Mouse (Mus musculus): ENCODE results near the gene Stau1.

Gene Stau1

GRCm38 (mm10) chr2:166983351-166983894, 12.7 kb downstream of the Stau1 start:
- no peak for DNase-seq

- no peak for DNase-seq
Measured at GRCm38 (mm10) chr2:166980161-166980560, 15.9 kb downstream of the Stau1 start.

GRCm38 (mm10) chr2:166977490-166977889, 18.6 kb downstream of the Stau1 start:
- DNase-seq = no peak

- no peak for DNase-seq
Measured at GRCm38 (mm10) chr2:166976356-166976755, 19.7 kb downstream of the Stau1 start.

GRCm38 (mm10) chr2:166974177-166974872, 21.8 kb downstream of the Stau1 start:
- no peak for DNase-seq

GRCm38 (mm10) chr2:166973153-166973552, 22.9 kb downstream of the Stau1 start:
- no peak for DNase-seq

- DNase-seq = no peak
Measured at GRCm38 (mm10) chr2:166964773-166965172, 31.3 kb downstream of the Stau1 start.

- DNase-seq = no peak
Measured at GRCm38 (mm10) chr2:166963257-166963656, 32.8 kb downstream of the Stau1 start.

GRCm38 (mm10) chr2:166960648-166961330, 35.3 kb downstream of the Stau1 start:
- no peak for DNase-seq

- peak; percentile 75 for DNase-seq
Measured at GRCm38 (mm10) chr2:166956805-166957204, 39.3 kb downstream of the Stau1 start.

GRCm38 (mm10) chr2:166952151-166952550, 43.9 kb downstream of the Stau1 start:
- DNase-seq = no peak

GRCm38 (mm10) chr2:166950853-166951648, 45.0 kb downstream of the Stau1 start:
- no peak for DNase-seq

- no peak for DNase-seq
Measured at GRCm38 (mm10) chr2:166948936-166949335, 47.2 kb downstream of the Stau1 start.

- DNase-seq = no peak
Measured at GRCm38 (mm10) chr2:166948246-166948645, 47.9 kb downstream of the Stau1 start.

- DNase-seq = peak; percentile 23
Measured at GRCm38 (mm10) chr2:166945456-166945855, 50.6 kb downstream of the Stau1 start.

GRCm38 (mm10) chr2:166944346-166944745, 51.8 kb downstream of the Stau1 start:
- DNase-seq = no peak

- DNase-seq = no peak
Measured at GRCm38 (mm10) chr2:166943146-166943545, 53.0 kb downstream of the Stau1 start.

- DNase-seq = no peak
Measured at GRCm38 (mm10) chr2:166936166-166936565, 59.9 kb downstream of the Stau1 start.

GRCm38 (mm10) chr2:166935582-166935981, 60.5 kb downstream of the Stau1 start:
- DNase-seq = no peak

- DNase-seq = no peak
Measured at GRCm38 (mm10) chr2:166934416-166934815, 61.7 kb downstream of the Stau1 start.

- no peak for DNase-seq
Measured at GRCm38 (mm10) chr2:166933943-166934342, 62.2 kb downstream of the Stau1 start.

GRCm38 (mm10) chr2:166923971-166924370, 72.1 kb downstream of the Stau1 start:
- no peak for DNase-seq

- no peak for DNase-seq
Measured at GRCm38 (mm10) chr2:166910536-166910935, 85.6 kb downstream of the Stau1 start.
